Mouse (Mus musculus) urinary bladder, adult 18-20 months (tissue): Measurements from ENCODE around the gene Gm21256.
"Not testable (repeated sequence)": the region's sequence is repeated elsewhere in the genome, so short reads cannot be mapped to it uniquely, and the experiment has no call there.

ENCODE experiments used
- DNase-seq, 2 experiments: peaks; one replicate each; pipeline ENCODE4 v3.0.0; 2022; ENCODE audit warnings: low spot score in 2 of 2, mixed read lengths in 2 of 2

The Gm21256 gene

GRCm38 (mm10) chrY:47450660-47451059 lies at the start of gene Gm21256:
TSS of gene Gm21256 (plus strand) at chrY:47450960.
- DNase-seq, result not testable (repeated sequence)
